Mouse (Mus musculus) monocyte, adult 5-6 weeks (primary cell): Measurements from ENCODE around the gene Olfr90. TPM values are rescaled to one million over a fixed set of nuclear protein-coding genes. Genes with fewer than 3 reads are reported as not detected.

Source experiments
- ATAC-seq: fragments of 153-309, 156-312 bp; replicated peaks from 2 replicates; pipeline ENCODE4 v1.8.0; 2017; ENCODE audit warnings: mild to moderate bottlenecking; ENCODE audit not compliant: low TSS enrichment, insufficient number of reproducible peaks, severe bottlenecking, poor library complexity, low FRiP score
- total RNA-seq: library from RNA; stranded (forward); fragments of 200-1000, 200-491, 200-594 nt; gene quantifications from 3 replicates; pipeline ENCODE4 v1.2.3, GENCODE M21; 2017

Olfr90 gene
- total RNA-seq, 1 experiment from 2014 or later = not detected

GRCm38 (mm10) chr17:37063686-37064495, 24.4 kb downstream of the Olfr90 start:
- ATAC-seq = no peak

- ATAC-seq = no peak
Measured at GRCm38 (mm10) chr17:37063063-37063462, 25.2 kb downstream of the Olfr90 start.

GRCm38 (mm10) chr17:37062101-37062641, 26.1 kb downstream of the Olfr90 start:
- no peak for ATAC-seq

- no peak for ATAC-seq
Measured at GRCm38 (mm10) chr17:37061435-37061834, 26.9 kb downstream of the Olfr90 start.

- ATAC-seq = no peak
Measured at GRCm38 (mm10) chr17:37056957-37057356, 31.3 kb downstream of the Olfr90 start.

- no peak for ATAC-seq
Measured at GRCm38 (mm10) chr17:37051745-37052144, 36.6 kb downstream of the Olfr90 start.

- no peak for ATAC-seq
Measured at GRCm38 (mm10) chr17:37050876-37051275, 37.4 kb downstream of the Olfr90 start.

GRCm38 (mm10) chr17:37050399-37050798, 37.9 kb downstream of the Olfr90 start:
- no peak for ATAC-seq

GRCm38 (mm10) chr17:37049570-37050310, 38.6 kb downstream of the Olfr90 start:
- no peak for ATAC-seq

GRCm38 (mm10) chr17:37048383-37048782, 39.9 kb downstream of the Olfr90 start:
- no peak for ATAC-seq

GRCm38 (mm10) chr17:37047981-37048380, 40.3 kb downstream of the Olfr90 start:
- no peak for ATAC-seq

- no peak for ATAC-seq
Measured at GRCm38 (mm10) chr17:37047332-37047976, 40.8 kb downstream of the Olfr90 start.

GRCm38 (mm10) chr17:37046312-37047112, 41.8 kb downstream of the Olfr90 start:
- ATAC-seq = peak; percentile 36; the same call in 1 of the 2 replicates

GRCm38 (mm10) chr17:37045611-37046311, 42.5 kb downstream of the Olfr90 start, which contains the start of gene Gabbr1:
TSS of gene Gabbr1 (plus strand) at chr17:37045966.
- no peak; the same call in 1 of the 2 replicates for ATAC-seq

GRCm38 (mm10) chr17:37044651-37045244, 43.6 kb downstream of the Olfr90 start:
- ATAC-seq = 0 out of 2 replicates have a peak, but pooled peaks have one; percentile 31

GRCm38 (mm10) chr17:37039127-37039894, 49.0 kb downstream of the Olfr90 start:
- ATAC-seq = no peak
